Mouse (Mus musculus) urinary bladder, postnatal 14 days (tissue): ENCODE results near the gene Kcmf1.
"Not testable (repeated sequence)": the region's sequence is repeated elsewhere in the genome, so short reads cannot be mapped to it uniquely, and the experiment has no call there.

Experiments used
- DNase-seq: peaks from one replicate; pipeline ENCODE4 v3.0.0; 2021; ENCODE audit warnings: low spot score

Kcmf1 gene

DNA sequence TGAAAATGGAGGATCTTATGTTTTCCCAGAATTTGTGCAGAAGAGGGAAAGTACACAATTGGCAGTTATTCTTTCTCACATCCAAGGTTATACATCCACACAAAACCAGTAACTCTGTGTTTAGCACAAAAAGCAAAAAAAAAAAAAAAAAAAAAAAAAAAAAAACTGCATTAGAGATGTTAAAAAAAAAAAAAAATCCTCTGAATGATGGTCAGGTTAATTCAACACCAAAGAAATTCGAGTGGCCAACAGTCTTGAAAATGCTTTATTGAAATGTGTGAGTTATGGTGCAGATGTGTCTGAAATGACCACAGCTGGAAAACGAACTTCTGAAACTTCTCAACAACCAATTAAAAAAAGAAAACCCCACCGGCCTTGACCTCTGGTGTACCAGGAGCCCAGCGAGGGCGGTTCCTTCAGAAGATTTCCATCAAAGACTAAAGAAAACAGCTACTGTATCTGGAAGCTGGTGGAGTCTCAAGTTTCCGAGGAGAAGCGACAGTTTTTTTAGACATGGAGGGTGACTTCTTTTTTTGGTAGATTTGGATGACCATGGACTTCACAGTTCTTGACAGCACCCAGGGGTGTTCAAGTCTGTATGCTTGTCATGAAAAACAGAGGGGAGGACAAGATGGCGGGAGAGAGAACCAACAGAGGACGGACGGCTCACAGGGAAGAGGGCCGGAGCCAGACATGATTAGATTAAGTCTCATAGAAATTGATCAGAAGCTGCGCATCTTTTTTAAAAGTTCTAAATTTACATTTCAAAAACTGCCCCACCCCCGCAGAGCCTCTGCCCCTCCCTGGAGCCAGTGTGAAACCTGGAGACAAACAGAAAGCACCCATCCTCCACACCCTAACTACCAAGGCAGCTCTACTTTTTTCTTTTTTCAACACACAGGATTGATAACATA lies 58.7 kb downstream of the Kcmf1 start:
- no peak for DNase-seq

DNA sequence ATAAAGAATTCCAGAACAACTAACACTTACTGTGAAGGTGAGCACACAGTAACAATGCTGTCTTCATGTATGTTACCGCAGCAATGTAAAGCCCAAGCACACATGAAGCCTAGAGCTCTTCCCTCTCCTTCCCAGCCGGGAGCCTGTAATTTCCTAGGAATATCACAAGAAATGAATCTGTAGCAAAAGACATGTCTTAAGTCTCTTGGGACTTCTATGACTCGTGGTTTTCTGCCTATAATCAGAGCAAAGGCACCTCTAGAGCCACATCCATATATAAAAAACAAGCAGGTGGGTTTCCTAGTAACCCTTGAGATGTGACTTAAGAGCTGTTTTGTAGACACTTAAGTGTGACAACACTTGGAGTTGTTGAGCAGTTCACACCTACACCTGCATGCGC lies 62.0 kb downstream of the Kcmf1 start:
- DNase-seq: no peak

DNA sequence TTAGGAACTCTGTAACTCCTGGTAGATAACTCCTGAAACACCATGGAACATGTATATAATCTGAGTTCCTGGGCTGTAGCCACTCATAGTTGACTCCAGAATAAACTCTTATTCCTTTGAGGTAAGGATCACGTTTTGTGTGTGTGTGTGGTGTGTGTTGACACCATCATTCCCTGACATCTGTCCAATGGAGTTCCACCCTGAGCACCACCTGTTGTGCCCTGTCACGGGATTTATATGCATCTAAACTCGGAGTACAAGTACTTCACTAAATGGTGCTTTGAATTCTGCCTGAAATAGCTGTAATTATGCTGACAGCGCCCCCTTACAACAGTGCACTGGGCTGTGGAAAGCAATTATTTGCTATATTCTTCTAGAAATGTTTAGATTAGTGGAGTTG lies 65.3 kb downstream of the Kcmf1 start:
- no peak for DNase-seq

DNA sequence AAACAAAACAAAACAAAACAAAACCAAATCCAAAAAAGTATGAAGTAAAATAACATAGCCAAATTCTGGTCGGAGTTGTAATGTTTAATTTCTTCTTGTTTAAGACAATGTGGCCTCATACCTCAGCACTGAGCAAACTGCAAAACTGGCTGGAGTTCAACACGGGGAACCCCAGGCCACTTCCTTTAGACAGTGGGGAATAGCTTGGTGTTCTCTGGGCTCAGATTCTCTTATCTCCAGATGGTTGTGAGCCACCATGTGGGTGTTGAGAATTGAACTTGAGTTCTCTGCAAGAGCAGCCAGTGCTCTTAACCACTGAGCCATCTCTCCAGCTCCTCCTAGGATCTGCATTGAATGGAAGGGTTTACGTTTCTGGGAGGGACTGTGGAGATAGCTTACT lies 67.9 kb downstream of the Kcmf1 start:
- no peak for DNase-seq

DNA sequence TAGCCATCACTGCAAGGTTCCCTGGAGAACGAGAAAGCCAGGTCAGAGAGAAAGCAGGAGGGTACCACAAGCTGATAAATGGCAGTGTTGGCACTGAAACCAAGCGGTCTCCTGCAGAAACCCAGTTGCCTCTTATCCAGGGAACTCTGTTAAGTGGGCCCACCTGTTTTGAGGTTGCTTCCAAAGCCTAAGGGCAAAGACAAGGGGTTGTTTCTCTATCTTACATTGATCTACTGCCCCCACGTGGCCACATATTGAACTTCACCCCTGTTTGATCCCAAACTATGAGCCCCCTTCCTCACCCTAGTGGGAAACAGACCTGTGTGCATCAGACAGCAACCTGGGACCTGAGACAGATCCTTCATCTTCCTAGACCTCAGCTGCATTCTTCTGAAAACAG lies 68.5 kb downstream of the Kcmf1 start:
- DNase-seq: peak; percentile 71

DNA sequence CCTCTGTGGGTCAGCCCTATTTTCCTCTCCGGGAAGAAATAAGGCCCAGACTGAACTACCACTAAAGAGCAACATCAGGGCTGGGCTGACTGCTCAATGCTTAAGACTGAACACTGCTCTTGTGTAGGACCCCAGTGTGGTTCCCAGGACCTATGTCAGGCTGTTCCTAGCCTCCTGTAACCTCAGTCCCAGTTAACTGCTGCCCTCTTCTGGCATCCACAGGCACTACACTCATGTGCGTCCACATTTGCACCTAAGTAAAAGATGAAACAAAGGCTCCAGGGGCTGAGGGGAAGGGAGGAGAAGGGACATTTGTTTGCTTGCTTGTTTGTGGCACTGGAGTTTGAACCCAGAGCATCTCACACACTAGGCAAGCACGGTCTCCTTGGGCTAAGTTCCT lies 70.9 kb downstream of the Kcmf1 start:
- DNase-seq: peak; percentile 31

DNA sequence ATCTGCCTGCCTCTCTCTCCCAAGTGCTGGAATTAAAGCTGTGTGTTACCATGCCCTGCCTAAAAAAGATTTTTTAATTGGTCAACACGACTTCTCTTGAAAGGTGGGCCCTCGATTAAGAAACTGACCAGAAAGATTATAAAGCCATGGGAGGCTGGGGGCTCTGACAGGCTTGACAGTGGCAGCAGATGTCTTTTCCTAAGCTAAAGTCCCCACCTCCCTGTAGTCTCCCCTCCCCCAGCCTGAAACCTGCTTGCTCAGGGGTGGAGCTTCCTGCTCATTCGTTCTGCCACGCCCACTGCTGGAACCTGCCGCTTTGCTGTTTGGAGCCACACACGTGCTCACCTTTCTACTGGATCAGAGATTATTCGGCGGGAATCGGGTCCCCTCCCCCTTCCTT lies 71.7 kb downstream of the Kcmf1 start:
- not testable (repeated sequence) for DNase-seq

DNA sequence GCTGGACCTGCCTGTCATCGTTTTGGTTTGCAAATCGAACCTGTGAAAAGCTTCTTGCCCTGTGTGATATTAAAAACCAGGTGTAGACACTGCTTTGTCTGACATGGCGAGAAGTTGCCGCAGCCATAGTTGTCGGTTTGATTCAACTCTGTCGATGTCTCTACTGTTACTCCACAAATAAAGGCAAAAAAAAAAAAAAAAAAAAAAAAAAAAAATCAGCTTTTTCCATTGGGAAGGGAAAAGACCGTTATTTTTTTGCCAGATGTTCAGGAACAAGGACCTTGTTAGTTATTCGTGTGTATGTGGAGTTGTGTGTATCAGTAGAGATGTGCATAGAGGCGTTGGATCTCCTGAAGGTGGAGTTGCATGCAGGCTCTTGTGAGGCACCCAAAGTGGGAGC lies 74.0 kb downstream of the Kcmf1 start:
- DNase-seq: no peak

DNA sequence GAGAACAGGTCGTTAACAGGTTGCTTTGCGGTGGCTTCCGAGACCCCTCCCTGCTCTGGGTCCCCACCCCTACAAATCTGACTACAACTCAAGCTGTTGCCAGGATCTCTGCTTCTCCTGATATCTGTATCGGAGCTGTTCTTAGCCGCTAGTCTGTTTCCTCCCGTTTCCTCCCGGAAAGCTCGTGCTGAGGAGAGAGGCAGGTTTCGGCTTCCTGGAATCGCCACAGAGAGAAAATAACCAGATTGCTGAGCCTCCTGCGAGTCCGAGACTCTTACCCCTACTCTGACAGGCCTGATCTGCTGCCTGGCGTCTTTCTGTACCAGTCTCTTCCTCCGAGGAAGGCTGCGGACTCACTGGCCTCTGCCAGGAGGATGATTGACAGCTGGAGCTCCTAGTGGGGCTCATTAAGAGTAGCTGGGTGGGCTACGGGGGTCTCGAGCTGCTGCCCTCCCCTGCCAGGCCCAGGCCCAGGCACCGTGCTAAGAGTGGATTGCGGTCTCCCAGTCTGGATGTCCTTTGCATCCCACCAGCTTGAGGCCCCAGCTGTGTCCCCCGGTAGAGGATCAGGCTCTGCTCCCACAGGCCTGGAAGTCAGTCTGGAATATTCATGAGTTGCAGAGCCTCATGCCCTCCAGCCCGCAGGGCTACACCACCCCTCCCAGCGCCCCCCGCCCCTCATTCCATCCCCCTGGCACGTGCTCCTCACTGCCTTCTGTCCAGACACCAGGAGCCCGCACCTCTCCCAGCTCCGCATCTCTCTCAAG lies 74.6 kb downstream of the Kcmf1 start:
- no peak for DNase-seq

DNA sequence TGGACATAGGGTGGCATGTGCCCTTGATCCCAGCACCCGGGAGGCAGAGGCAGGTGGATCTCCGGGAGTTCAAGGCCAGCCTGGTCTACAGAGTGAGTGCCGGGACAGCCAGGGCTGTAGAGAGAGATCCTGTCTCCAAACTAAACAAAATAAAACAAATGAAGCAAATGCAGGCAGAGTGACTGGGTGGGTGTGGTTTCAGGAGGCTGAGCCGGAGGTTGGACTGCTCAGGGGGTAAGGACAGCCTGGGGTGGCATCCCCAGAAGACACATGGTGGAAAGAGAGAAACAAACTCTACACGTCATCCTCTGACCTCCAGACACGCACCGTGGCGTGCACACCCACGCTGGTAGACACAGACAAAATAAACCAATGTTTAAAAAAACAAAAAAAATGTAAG lies 86.3 kb downstream of the Kcmf1 start:
- DNase-seq: no peak

DNA sequence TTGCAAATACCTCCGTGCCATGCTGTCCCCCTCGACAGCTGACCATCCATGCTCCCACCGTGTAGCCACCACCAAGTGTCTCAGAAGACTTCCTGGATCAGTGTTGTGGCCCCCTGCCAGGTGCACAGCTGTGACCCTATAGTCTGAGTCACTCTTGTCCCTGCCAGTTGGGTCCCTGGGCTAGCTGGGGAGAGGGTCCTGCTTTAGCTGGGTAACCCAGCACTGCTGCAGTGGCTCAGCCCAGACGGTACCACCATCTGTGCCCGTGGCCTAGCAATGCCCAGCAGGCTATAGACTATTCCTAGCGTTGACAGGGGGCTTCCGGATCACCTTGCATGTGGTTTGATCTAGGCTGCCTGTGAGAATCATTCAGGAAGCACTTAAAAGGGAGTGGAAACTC lies 89.5 kb downstream of the Kcmf1 start:
- no peak for DNase-seq

DNA sequence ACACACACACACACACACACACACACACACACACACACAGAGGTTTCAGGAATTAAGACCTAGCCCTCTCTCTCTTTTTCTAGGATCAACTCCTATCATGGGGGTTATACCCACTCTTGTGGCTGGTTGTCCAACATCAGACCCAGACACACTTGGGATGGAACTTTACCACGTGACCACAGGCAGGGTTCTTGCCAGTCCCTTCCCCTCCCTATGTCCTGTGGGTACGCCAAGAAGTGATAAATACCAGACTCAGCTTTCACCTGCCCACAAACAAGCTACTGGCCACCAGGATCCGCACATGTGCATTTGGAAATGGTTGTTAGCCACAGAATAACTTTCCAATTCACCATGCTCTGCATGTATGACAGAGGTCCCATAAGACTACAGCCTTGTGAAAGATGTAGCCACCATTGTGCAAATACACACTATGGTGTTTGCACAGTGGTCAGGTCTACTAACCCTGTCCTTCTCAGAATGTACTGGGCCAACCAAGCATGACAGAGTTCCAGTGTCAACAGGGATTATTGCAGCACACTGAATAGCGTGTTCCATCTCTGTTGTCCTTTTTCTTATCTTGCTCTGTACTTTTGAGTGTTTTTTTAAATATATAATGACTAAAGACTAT lies 90.1 kb downstream of the Kcmf1 start:
- DNase-seq: no peak

DNA sequence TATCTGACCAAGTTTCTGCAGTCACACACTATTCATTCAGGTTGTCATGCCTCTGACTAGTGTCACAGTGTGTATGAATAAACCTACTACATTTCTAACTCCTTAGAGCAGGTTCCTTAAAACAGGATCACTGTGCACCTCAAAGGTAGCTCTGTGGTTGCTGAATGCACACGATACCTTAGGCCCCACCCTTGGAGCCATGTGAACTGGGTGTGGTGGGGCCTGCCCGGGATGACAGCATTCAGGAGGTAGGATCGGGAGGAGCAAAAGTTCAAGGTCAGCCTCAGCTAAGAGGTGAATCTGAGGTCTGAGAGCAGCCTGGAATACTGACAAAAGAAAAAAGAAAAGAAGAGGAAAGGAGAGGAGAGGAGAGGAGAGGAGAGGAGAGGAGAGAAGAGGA lies 91.4 kb downstream of the Kcmf1 start:
- DNase-seq: no peak

DNA sequence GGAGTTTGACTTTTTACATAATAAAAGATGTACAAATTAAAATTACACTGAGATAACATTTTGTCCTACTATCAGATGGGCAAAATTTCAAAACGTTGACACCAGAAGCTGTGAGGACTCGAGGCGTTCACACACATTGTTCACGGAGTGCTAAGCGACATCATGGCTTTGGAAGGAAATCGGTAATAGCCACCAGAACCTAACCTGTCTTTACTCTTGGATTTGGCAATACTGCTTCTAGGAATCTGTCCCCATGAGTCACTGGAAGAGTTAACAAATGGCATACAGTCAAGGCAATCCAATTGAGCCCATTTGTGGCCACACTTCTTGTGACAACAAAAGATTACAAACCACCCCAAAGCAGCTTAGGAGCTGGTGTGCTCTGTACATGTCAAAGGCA lies 96.1 kb downstream of the Kcmf1 start:
- DNase-seq: no peak

DNA sequence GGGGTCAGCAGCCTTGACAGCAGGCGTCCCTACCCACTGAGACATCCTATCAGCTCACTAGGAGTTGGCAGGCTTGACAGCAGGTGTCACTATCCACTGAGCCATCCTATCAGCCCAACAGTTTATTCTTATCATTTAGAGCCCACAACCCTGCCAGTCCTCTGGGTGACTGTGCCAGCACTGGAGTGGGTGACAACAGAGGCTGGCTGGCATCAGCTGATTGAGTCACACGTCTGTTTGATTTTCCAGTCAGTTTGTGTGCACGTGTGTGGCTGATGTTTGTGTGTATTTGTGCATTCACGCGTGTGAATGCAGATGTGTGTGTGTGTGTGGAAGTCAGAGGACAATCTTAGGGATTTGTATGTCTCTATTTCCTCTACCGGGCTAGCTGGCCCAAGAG lies 97.7 kb downstream of the Kcmf1 start:
- DNase-seq: no peak

DNA sequence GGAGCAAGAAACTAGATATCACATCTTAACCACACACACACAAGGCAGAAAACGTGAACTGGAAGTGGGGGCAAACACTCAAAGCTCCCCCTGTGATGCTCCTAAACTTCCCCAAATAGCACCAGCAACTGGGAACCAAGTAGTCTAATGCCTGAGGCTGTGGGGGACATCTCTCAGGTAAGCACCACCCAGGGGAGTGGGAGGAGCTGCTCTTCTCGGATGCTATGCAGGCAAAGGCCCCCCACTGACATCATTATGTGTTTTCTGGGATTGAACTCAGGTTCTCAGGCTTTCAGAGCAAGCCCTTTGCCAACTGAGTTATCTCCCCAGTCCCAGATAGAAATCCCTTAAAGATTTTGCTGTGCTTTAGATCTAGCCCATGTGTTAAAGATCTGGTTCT lies 99.1 kb downstream of the Kcmf1 start:
- DNase-seq: no peak

DNA sequence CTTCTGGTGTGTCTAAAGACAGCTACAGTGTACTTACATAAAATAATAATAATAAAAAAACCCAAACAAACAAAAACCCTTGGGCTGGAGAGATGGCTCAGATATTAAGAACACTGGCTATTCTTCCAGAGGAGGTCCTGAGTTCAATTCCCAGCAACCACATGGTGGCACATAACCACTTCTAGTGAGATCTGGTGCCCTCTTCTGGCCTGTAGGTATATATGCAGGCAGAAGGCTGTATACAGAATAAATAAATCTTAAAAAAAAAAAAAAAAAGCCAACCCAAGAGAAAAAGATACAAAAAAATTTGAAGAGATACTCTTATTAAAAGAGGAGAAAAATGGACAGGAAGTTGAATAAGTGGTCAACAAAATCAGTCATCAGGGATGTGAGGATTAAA lies 102.0 kb downstream of the Kcmf1 start:
- no peak for DNase-seq

DNA sequence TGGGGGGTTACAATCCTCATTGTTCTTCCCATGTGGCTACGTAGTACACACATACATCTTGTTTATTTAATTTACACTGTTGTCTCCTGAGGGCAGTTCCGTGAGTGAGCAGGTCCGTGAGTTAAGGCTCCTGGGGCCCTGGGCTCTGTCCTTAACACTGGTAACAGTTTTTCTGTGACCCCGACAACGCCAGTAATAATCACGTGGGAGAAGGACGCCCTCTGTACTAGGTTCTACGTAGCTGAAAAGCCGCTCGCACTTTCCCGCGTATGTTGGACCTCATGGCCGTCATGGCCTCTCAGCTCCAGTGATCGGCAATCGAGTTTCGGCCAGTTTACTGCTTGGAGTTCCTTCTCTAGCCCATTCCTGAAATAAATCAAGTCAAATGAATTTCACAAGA lies 104.3 kb downstream of the Kcmf1 start:
- DNase-seq: no peak

DNA sequence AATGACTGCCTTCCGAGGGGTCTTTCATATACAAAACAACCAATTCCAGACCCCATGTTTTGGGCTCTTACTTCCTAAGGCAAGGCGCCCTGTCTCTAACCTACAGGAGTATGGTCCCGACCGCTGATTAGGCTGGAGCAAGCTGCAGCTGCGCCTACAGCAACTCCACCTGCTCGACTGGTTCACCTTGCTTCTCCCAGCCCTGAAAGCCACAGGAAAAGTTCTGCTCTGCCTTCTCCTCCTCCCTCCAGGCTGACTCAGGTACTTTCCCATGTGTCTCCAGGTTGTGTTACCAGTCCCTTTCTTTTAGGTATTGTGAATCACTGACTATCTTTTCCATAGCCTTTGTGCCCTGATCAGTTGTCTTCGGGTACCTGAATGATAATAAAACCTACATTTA lies 104.9 kb downstream of the Kcmf1 start:
- DNase-seq: peak; percentile 77

DNA sequence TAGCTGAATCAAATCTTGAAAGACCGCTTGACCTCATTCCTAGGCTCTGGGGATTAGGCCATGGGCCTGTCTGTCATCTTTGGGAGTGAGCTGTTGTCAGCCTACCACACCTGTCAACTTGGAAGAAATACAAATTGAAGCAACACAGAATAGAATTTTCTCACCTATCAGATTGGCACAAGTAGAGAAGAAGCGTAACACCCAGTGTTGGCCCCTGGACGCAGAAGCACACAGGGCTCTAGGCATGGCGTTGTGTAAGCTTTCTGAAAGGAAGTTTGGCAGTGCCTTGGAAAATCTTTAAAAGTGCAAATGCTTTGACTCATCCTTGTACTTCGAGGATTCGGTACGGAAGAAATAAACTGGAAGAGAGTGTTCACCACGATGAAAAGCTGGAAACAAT lies 107.1 kb downstream of the Kcmf1 start:
- DNase-seq: no peak
